Mouse (Mus musculus): ENCODE measurements around the gene Raly.

- TF ChIP-seq FLI1 (IDR thresholded peaks at IDR 0.05; ENCODE audit: low read length) = no peak
- TF ChIP-seq GATA1 (IDR thresholded peaks at IDR 0.05; ENCODE audit: borderline replicate concordance, low read length) = no peak
These were observed 102.7 kb downstream of the Raly start for GRCm38 (mm10) chr2:154893548-154893947.

Data from megakaryocyte, embryonic 14.5 days (primary cell).